Mouse (Mus musculus) stomach, embryonic 16.5 days (tissue): ENCODE data around the gene Fam3c. TPM values are rescaled to one million over a fixed set of nuclear protein-coding genes. Genes with fewer than 3 reads are reported as not detected.
A peak's percentile ranks its signal among the peaks of the same experiment; 100 is the strongest.

Experiments
- ATAC-seq: fragments of 200-750 bp; cut with Nextera tagmentation; 2 replicates; pipeline ENCODE4 v1.8.0; 2017; ENCODE audit warnings: moderate number of reproducible peaks, moderate TSS enrichment; ENCODE audit not compliant: insufficient read depth, low FRiP score
- H3K27ac ChIP-seq: fragments of 300-500 bp; sonication (generic); 2 replicates; pipeline ENCODE4 v1.5.1; 2014; ENCODE audit warnings: low read length
- H3K27me3 ChIP-seq: fragments of 300-500 bp; sonication (generic); 2 replicates; pipeline ENCODE4 v1.6.1; 2014; ENCODE audit warnings: low read length, control low read depth, mixed read lengths; ENCODE audit not compliant: control insufficient read depth, insufficient read depth
- H3K36me3 ChIP-seq: fragments of 300-500 bp; sonication (generic); 2 replicates; pipeline ENCODE4 v1.6.1; 2014; ENCODE audit warnings: low read length; ENCODE audit not compliant: control insufficient read depth, insufficient read depth
- H3K4me1 ChIP-seq: fragments of 300-500 bp; sonication (generic); 2 replicates; pipeline ENCODE4 v1.6.1; 2014; ENCODE audit warnings: low read length, control low read depth, mixed read lengths; ENCODE audit not compliant: control insufficient read depth, insufficient read depth
- H3K4me2 ChIP-seq: fragments of 300-500 bp; sonication (generic); 2 replicates; pipeline ENCODE4 v1.6.1; 2014; ENCODE audit warnings: low read depth, low read length, mixed read lengths
- H3K4me3 ChIP-seq: fragments of 300-500 bp; sonication (generic); replicated peaks from 2 replicates; pipeline ENCODE4 v1.5.1; 2014; ENCODE audit warnings: mild to moderate bottlenecking, low read length
- H3K9ac ChIP-seq: fragments of 300-500 bp; sonication (generic); 2 replicates; pipeline ENCODE4 v1.6.1; 2014; ENCODE audit warnings: low read length
- H3K9me3 ChIP-seq: fragments of 300-500 bp; sonication (generic); replicated peaks from 2 replicates; pipeline ENCODE4 v1.6.1; 2016; ENCODE audit warnings: low read length, control low read depth; ENCODE audit not compliant: control insufficient read depth
- WGBS: fragments of 180-500 bp; shearing (Covaris S2); extraction: QIAGEN DNeasy Blood & Tissue Kit; methylation state at CpG from one replicate; pipeline ENCODE4 v1.1.7; 2014; 5-methylcytosine and 5-hydroxymethylcytosine counted together
- polyA plus RNA-seq: library from polyadenylated mRNA; unstranded; fragments of >200 nt; fragmentation: Nextera tagmentation; extraction: Ambion mirVana; gene quantifications from 2 replicates; pipeline ENCODE4 v1.2.1, GENCODE M21; 2015

Fam3c gene
- polyA plus RNA-seq, 1 experiment from 2014 or later, result 82.2 TPM

DNA sequence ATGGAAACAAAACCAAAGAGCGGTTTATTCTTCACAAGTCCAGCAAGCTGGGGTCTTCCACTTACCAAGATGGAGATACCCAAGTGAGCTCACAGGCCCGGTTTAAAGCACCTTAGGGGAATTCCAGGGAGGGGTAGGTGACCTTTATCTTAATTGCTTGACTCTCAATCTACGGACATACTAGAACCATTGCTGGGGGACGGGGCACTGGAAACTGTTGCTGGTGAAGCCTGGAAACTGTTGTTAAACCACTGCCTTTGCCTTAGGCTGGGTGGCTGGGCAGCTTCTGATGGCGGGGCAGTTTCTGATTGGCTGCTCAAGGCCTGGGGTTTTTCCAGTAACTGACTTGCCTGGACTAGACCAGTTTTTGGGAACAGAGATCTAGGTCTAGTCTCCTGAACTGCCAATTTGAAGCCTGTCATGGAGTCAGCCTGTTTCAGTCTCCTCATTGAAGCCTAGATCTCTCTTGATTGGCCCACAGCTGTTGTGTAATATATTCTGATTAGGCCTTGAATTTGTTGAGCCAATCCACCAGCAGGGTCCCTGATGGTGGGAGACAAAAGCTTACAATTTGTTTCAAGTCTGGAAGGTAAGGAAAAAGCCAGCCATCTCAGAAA lies 29.3 kb upstream of the Fam3c start:
- no peak overlapping the region for H3K4me3 ChIP-seq
- H3K36me3 ChIP-seq, result no peaks in the 10 kb centered on the region
- H3K9me3 ChIP-seq, result no peaks in the 10 kb centered on the region
- no peaks in the 10 kb centered on the region for H3K4me1 ChIP-seq
- H3K27ac ChIP-seq, result no peak overlapping the region
- 93% methylated on average over 5 of the region's 5 CpGs for WGBS
- H3K4me2 ChIP-seq, result no peak overlapping the region
- no peaks in the 10 kb centered on the region for H3K27me3 ChIP-seq
- ATAC-seq, result no peak
- no peak overlapping the region for H3K9ac ChIP-seq

DNA sequence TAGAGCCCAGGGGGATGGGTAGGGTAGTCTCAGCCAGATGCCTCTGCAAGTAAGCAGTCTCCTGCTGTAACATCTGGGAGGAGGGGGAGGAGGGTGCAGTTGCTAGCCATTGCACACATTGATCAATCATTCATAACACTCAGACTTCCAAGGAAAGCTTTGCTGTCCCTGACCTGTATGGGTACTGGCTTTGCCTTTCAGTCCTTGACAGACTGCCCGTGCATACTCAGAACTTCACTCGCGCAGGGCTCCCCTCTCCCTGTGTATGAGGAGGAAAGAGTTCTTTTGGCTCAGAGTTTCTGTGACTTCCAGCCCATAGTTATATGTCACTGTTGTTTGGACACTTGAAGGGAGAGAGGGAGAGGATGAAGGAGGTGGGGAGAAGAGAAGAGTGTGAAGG lies 24.2 kb upstream of the Fam3c start:
- Histone ChIP-seq H3K27ac (no peak overlapping the region), H3K4me3 (no peak overlapping the region), H3K36me3 (no peaks in the 10 kb centered on the region), H3K4me1 (0 out of 2 replicates have a peak, but pooled peaks cover 3% of the 10 kb centered on the region), H3K9me3 (no peaks in the 10 kb centered on the region), H3K4me2 (no peak overlapping the region), H3K27me3 (no peaks in the 10 kb centered on the region), H3K9ac (no peak overlapping the region)
- ATAC-seq, result no peak
- 77% methylated on average over 3 of the region's 3 CpGs for WGBS

DNA sequence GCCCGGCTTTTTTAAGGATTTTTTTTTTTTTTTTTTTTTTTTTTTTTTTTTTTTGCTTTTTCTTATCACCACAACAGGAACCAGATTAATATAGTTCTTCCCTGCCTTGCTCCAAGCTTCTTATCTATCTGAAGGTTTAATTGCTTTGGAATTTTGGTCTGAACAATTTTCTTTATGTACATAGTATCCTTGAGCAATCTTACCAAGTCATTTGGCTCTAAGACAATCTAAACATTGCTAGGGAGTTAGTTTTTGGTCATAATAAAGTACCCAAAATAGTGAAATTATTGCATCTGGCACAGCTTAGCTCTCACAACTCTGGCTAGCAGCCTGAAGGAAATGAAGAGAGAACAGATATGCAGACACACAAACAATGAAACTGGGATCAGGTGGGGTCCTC lies 23.8 kb upstream of the Fam3c start:
- Histone ChIP-seq H3K27me3 (no peaks in the 10 kb centered on the region), H3K9me3 (no peaks in the 10 kb centered on the region), H3K4me1 (0 out of 2 replicates have a peak, but pooled peaks cover 3% of the 10 kb centered on the region), H3K9ac (no peak overlapping the region), H3K4me2 (no peak overlapping the region), H3K36me3 (no peaks in the 10 kb centered on the region), H3K4me3 (no peak overlapping the region), H3K27ac (no peak overlapping the region)
- no peak for ATAC-seq
- WGBS, result 94% methylated on average over 1 of the region's 1 CpGs

- Histone ChIP-seq H3K27me3 (no peaks in the 10 kb centered on the region), H3K27ac (no peak overlapping the region), H3K36me3 (no peaks in the 10 kb centered on the region), H3K4me2 (no peak overlapping the region), H3K9me3 (no peaks in the 10 kb centered on the region), H3K4me1 (0 out of 2 replicates have a peak, but pooled peaks cover 3% of the 10 kb centered on the region), H3K9ac (no peak overlapping the region), H3K4me3 (no peak overlapping the region)
- 33% methylated on average over 5 of the region's 5 CpGs for WGBS
- ATAC-seq, result no peak
These were observed 22.4 kb upstream of the Fam3c start for GRCm38 (mm10) chr6:22378462-22378861.

DNA sequence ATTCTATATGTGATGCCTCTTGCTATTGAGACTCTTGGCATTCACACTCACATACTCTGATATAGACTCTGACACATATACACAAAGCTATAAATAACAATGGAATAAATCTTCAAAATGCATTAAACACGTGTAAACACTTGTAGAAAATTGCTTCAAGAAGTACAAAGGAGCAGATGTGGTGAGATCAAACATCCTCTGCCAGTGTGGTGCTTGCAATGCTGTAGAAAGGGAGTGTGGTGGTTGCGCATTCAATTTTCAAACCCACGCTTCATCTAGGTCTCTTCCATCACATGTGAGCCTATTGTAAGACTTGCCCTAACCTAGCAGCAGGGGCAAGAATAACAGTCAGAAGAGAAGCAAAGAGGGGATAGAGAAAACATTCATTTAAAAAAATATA lies 18.7 kb upstream of the Fam3c start:
- 74% methylated on average over 3 of the region's 3 CpGs for WGBS
- no peak for ATAC-seq
- no peak overlapping the region for H3K4me2 ChIP-seq
- no peaks in the 10 kb centered on the region for H3K36me3 ChIP-seq
- no peaks in the 10 kb centered on the region for H3K27me3 ChIP-seq
- H3K9ac ChIP-seq, result no peak overlapping the region
- no peak overlapping the region for H3K27ac ChIP-seq
- no peaks in the 10 kb centered on the region for H3K9me3 ChIP-seq
- H3K4me1 ChIP-seq, result 0 out of 2 replicates have a peak, but pooled peaks cover 3% of the 10 kb centered on the region
- no peak overlapping the region for H3K4me3 ChIP-seq

DNA sequence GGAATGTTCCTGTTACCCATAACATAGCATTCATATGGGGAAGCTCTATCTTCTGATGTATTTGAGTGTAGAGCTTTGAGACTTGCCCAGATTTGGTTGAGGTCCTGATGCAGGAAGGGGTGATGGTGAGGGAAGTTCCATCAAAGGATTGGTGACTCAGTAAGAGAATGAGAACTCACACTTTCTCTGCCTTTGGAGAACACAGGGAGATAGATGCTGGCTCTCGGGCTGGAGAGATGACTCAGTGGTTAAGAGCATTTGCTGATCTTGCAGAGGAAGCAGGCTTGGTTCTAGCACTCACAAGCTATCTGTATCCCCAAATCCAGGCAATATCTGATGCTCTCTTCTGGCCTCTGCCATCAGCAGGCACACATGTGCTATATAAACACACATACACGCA lies 17.4 kb upstream of the Fam3c start:
- no peak overlapping the region for H3K27ac ChIP-seq
- H3K27me3 ChIP-seq, result no peaks in the 10 kb centered on the region
- no peaks in the 10 kb centered on the region for H3K9me3 ChIP-seq
- H3K4me2 ChIP-seq, result no peak overlapping the region
- no peaks in the 10 kb centered on the region for H3K36me3 ChIP-seq
- H3K4me3 ChIP-seq, result no peak overlapping the region
- no peak for ATAC-seq
- WGBS, result 83% methylated on average over 2 of the region's 2 CpGs
- H3K9ac ChIP-seq, result no peak overlapping the region
- no peaks in the 10 kb centered on the region for H3K4me1 ChIP-seq

- Histone ChIP-seq H3K9me3 (no peaks in the 10 kb centered on the region), H3K4me3 (no peak overlapping the region), H3K27me3 (no peaks in the 10 kb centered on the region), H3K4me1 (peaks cover 3% of the 10 kb centered on the region; the same call in 1 of the 2 replicates), H3K36me3 (no peaks in the 10 kb centered on the region), H3K9ac (no peak overlapping the region), H3K27ac (peak overlapping the region; percentile 65), H3K4me2 (no peak overlapping the region)
- 49% methylated on average over 2 of the region's 2 CpGs for WGBS
- peak; percentile 94 for ATAC-seq
These were observed 10.9 kb upstream of the Fam3c start for GRCm38 (mm10) chr6:22366977-22367376.

GRCm38 (mm10) chr6:22363590-22363989 lies 7.5 kb upstream of the Fam3c start:
- no peak overlapping the region for H3K27ac ChIP-seq
- no peak overlapping the region for H3K4me2 ChIP-seq
- peaks cover 6% of the 10 kb centered on the region; the same call in 1 of the 2 replicates for H3K4me1 ChIP-seq
- no peak for ATAC-seq
- WGBS, result 77% methylated on average over 3 of the region's 3 CpGs
- H3K4me3 ChIP-seq, result no peak overlapping the region
- H3K9ac ChIP-seq, result no peak overlapping the region
- H3K27me3 ChIP-seq, result no peaks in the 10 kb centered on the region
- no peaks in the 10 kb centered on the region for H3K36me3 ChIP-seq
- no peaks in the 10 kb centered on the region for H3K9me3 ChIP-seq

- 0 out of 2 replicates have a peak, but pooled peaks cover 3% of the 10 kb centered on the region for H3K9me3 ChIP-seq
- H3K27ac ChIP-seq, result peak overlapping the region; percentile 72
- ATAC-seq, result peak; percentile 37; the same call in 1 of the 2 replicates
- H3K4me2 ChIP-seq, result no peak overlapping the region
- 34% methylated on average over 3 of the region's 3 CpGs for WGBS
- no peak overlapping the region for H3K4me3 ChIP-seq
- H3K36me3 ChIP-seq, result no peaks in the 10 kb centered on the region
- H3K27me3 ChIP-seq, result no peaks in the 10 kb centered on the region
- H3K4me1 ChIP-seq, result peaks cover 6% of the 10 kb centered on the region; the same call in 1 of the 2 replicates
- no peak overlapping the region for H3K9ac ChIP-seq
These were observed 5.9 kb upstream of the Fam3c start for GRCm38 (mm10) chr6:22361941-22362340.
